Mouse (Mus musculus) heart, embryonic 10.5 days (tissue): ENCODE measurements around the gene Rogdi. TPM values are rescaled to one million over a fixed set of nuclear protein-coding genes. Genes with fewer than 3 reads are reported as not detected.
A peak's percentile ranks its signal among the peaks of the same experiment; 100 is the strongest.

Source experiments
- DNase-seq: peaks from one replicate; pipeline ENCODE4 v3.0.0-alpha.2; 2017; ENCODE audit warnings: low spot score
- H3K27ac ChIP-seq: fragments of 300-500 bp; sonication (generic); 2 replicates; pipeline ENCODE4 v1.5.1; 2016; ENCODE audit warnings: mild to moderate bottlenecking
- H3K27me3 ChIP-seq: fragments of 300-500 bp; sonication (generic); 2 replicates; pipeline ENCODE4 v1.6.1; 2016; ENCODE audit warnings: mild to moderate bottlenecking; ENCODE audit not compliant: poor library complexity, insufficient read depth, severe bottlenecking
- H3K36me3 ChIP-seq: fragments of 300-500 bp; sonication (generic); 2 replicates; pipeline ENCODE4 v1.6.1; 2016; ENCODE audit warnings: mild to moderate bottlenecking, moderate library complexity
- H3K4me1 ChIP-seq: fragments of 300-500 bp; sonication (generic); 2 replicates; pipeline ENCODE4 v1.6.1; 2016; ENCODE audit warnings: mild to moderate bottlenecking
- H3K4me3 ChIP-seq: fragments of 300-500 bp; sonication (generic); 2 replicates; pipeline ENCODE4 v1.5.1; 2016; ENCODE audit warnings: mild to moderate bottlenecking, moderate library complexity
- H3K9me3 ChIP-seq: fragments of 300-500 bp; sonication (generic); 2 replicates; pipeline ENCODE4 v1.6.1; 2016; ENCODE audit warnings: mild to moderate bottlenecking, moderate library complexity
- WGBS: fragments of 180-500 bp; shearing (Covaris S2); methylation state at CpG from one replicate; pipeline ENCODE4 v1.1.7; 2016; 5-methylcytosine and 5-hydroxymethylcytosine counted together
- polyA plus RNA-seq: library from polyadenylated mRNA; unstranded; fragments of >200 nt; fragmentation: Nextera tagmentation; extraction: Ambion mirVana; gene quantifications from 2 replicates; pipeline ENCODE4 v1.2.1, GENCODE M21; 2016

Rogdi gene
- polyA plus RNA-seq, 1 experiment from 2014 or later = 57.4 TPM

GRCm38 (mm10) chr16:4978275-4979051, 34.9 kb downstream of the Rogdi start:
- WGBS = 47% methylated on average over 5 of the region's 5 CpGs
- peak overlapping the region; percentile 23 for H3K27ac ChIP-seq
- no peak for DNase-seq
- H3K9me3 ChIP-seq = no peaks in the 10 kb centered on the region
- H3K4me1 ChIP-seq = peaks cover 13% of the 10 kb centered on the region
- no peaks in the 10 kb centered on the region for H3K36me3 ChIP-seq
- H3K4me3 ChIP-seq = no peak overlapping the region
- H3K27me3 ChIP-seq = no peaks in the 10 kb centered on the region

GRCm38 (mm10) chr16:4976180-4976579, 37.2 kb downstream of the Rogdi start:
- Histone ChIP-seq H3K36me3 (no peaks in the 10 kb centered on the region), H3K4me3 (no peak overlapping the region), H3K27ac (no peak overlapping the region), H3K27me3 (no peaks in the 10 kb centered on the region), H3K9me3 (no peaks in the 10 kb centered on the region), H3K4me1 (peaks cover 13% of the 10 kb centered on the region)
- 70% methylated on average over 2 of the region's 2 CpGs for WGBS
- no peak for DNase-seq

GRCm38 (mm10) chr16:4974521-4974920, 38.8 kb downstream of the Rogdi start:
- Histone ChIP-seq H3K27ac (no peak overlapping the region), H3K9me3 (no peaks in the 10 kb centered on the region), H3K27me3 (no peaks in the 10 kb centered on the region), H3K4me3 (no peak overlapping the region), H3K4me1 (peaks cover 13% of the 10 kb centered on the region), H3K36me3 (no peaks in the 10 kb centered on the region)
- WGBS = 81% methylated on average over 5 of the region's 5 CpGs
- no peak for DNase-seq

GRCm38 (mm10) chr16:4971626-4972025, 41.7 kb downstream of the Rogdi start:
- no peak for DNase-seq
- no peaks in the 10 kb centered on the region; the same call in 1 of the 2 replicates for H3K36me3 ChIP-seq
- no peak overlapping the region for H3K4me3 ChIP-seq
- no peaks in the 10 kb centered on the region for H3K9me3 ChIP-seq
- H3K4me1 ChIP-seq = no peaks in the 10 kb centered on the region
- no peaks in the 10 kb centered on the region for H3K27me3 ChIP-seq
- no peak overlapping the region for H3K27ac ChIP-seq
- 54% methylated on average over 4 of the region's 4 CpGs for WGBS

GRCm38 (mm10) chr16:4969055-4969843, 44.1 kb downstream of the Rogdi start:
- Histone ChIP-seq H3K4me1 (peaks cover 4% of the 10 kb centered on the region; the same call in 1 of the 2 replicates), H3K4me3 (no peak overlapping the region), H3K27me3 (no peaks in the 10 kb centered on the region), H3K36me3 (no peaks in the 10 kb centered on the region; the same call in 1 of the 2 replicates), H3K9me3 (no peaks in the 10 kb centered on the region), H3K27ac (no peak overlapping the region)
- 78% methylated on average over 5 of the region's 5 CpGs for WGBS
- no peak for DNase-seq

GRCm38 (mm10) chr16:4968426-4968825, 44.9 kb downstream of the Rogdi start:
- Histone ChIP-seq H3K4me3 (no peak overlapping the region), H3K4me1 (peaks cover 8% of the 10 kb centered on the region; the same call in 1 of the 2 replicates), H3K27me3 (no peaks in the 10 kb centered on the region), H3K27ac (no peak overlapping the region), H3K36me3 (no peaks in the 10 kb centered on the region; the same call in 1 of the 2 replicates), H3K9me3 (no peaks in the 10 kb centered on the region)
- DNase-seq = no peak
- WGBS = 75% methylated on average over 3 of the region's 3 CpGs

- no peaks in the 10 kb centered on the region for H3K27me3 ChIP-seq
- H3K9me3 ChIP-seq = no peaks in the 10 kb centered on the region
- peaks cover 23% of the 10 kb centered on the region for H3K4me1 ChIP-seq
- 0 out of 2 replicates have a peak overlapping the region, but pooled peaks have one; percentile 96 for H3K4me3 ChIP-seq
- WGBS = 88% methylated on average over 8 of the region's 8 CpGs
- DNase-seq = no peak
- no peak overlapping the region for H3K27ac ChIP-seq
- no peaks in the 10 kb centered on the region; the same call in 1 of the 2 replicates for H3K36me3 ChIP-seq
Measured at GRCm38 (mm10) chr16:4965392-4966129, 47.8 kb downstream of the Rogdi start.

- Histone ChIP-seq H3K9me3 (no peaks in the 10 kb centered on the region), H3K36me3 (peaks cover 7% of the 10 kb centered on the region), H3K27me3 (no peaks in the 10 kb centered on the region), H3K27ac (peak overlapping the region; percentile 85), H3K4me1 (peaks cover 23% of the 10 kb centered on the region), H3K4me3 (peak overlapping the region; percentile 96)
- DNase-seq = no peak
- WGBS = 23% methylated on average over 13 of the region's 13 CpGs
Measured at GRCm38 (mm10) chr16:4964731-4965391, 48.5 kb downstream of the Rogdi start.

- peaks cover 23% of the 10 kb centered on the region for H3K4me1 ChIP-seq
- WGBS = under 1% methylated on average over 76 of the region's 76 CpGs
- H3K4me3 ChIP-seq = peak within 1 kb of the TSS; percentile 96
- no peaks in the 10 kb centered on the region for H3K27me3 ChIP-seq
- peaks cover 13% of the 10 kb centered on the region for H3K36me3 ChIP-seq
- peak; percentile 99 for DNase-seq
- peak within 1 kb of the TSS; percentile 85 for H3K27ac ChIP-seq
- no peaks in the 10 kb centered on the region for H3K9me3 ChIP-seq
Measured at GRCm38 (mm10) chr16:4963797-4964709, 49.3 kb downstream of the Rogdi start, which contains the start of gene Anks3. TSS of gene Anks3 (minus strand) at chr16:4964205.

GRCm38 (mm10) chr16:4963346-4963745, 50.0 kb downstream of the Rogdi start:
- Histone ChIP-seq H3K36me3 (peaks cover 15% of the 10 kb centered on the region), H3K9me3 (no peaks in the 10 kb centered on the region), H3K4me1 (peaks cover 23% of the 10 kb centered on the region), H3K27me3 (no peaks in the 10 kb centered on the region), H3K4me3 (peak overlapping the region; percentile 96), H3K27ac (peak overlapping the region; percentile 85; the same call in 1 of the 2 replicates)
- 42% methylated on average over 9 of the region's 9 CpGs for WGBS
- DNase-seq = no peak

GRCm38 (mm10) chr16:4960260-4960659, 53.1 kb downstream of the Rogdi start:
- H3K27ac ChIP-seq = no peak overlapping the region
- peaks cover 45% of the 10 kb centered on the region for H3K36me3 ChIP-seq
- WGBS = 91% methylated on average over 8 of the region's 8 CpGs
- H3K9me3 ChIP-seq = no peaks in the 10 kb centered on the region
- H3K4me3 ChIP-seq = no peak overlapping the region
- peaks cover 21% of the 10 kb centered on the region for H3K4me1 ChIP-seq
- DNase-seq = no peak
- no peaks in the 10 kb centered on the region for H3K27me3 ChIP-seq
